8 mouse cellular contexts compared by ENCODE assay signal in genomic region chr7:35169341-35169740, GRCm38 (mm10). TPM values are rescaled to one million over a fixed set of nuclear protein-coding genes. Genes with fewer than 3 reads are reported as not detected.
DNase-seq lines count a peak whose midpoint lies in the region; ATAC-seq and TF ChIP-seq lines count a peak whose summit lies in the region.

No protein-coding gene starts in this region.

- ATAC-seq in hindbrain, postnatal 0 days = 0 out of 2 replicates have a peak, but pooled peaks have one; percentile 51
- ATAC-seq in megakaryocyte progenitor cell, adult 5-6 weeks (replicated peaks; ENCODE audit: poor library complexity) = peak; percentile 82

- H3K9ac ChIP-seq in hindbrain, postnatal 0 days (replicated peaks; ENCODE audit: low read length) = no peak overlapping the region

- 16% methylated on average over 6 of the region's 6 CpGs for WGBS in hindbrain, postnatal 0 days

- no peak overlapping the region for H3K4me3 ChIP-seq in hindbrain, postnatal 0 days (ENCODE audit: low read length)
- H3K4me3 ChIP-seq in left cerebral cortex, adult 2 months = no peak overlapping the region

- no peaks in the 10 kb centered on the region for H3K4me1 ChIP-seq in hindbrain, postnatal 0 days (ENCODE audit: insufficient read depth, low read length)

- TF ChIP-seq CTCF in hindbrain, postnatal 0 days (IDR thresholded peaks at IDR 0.05; ENCODE audit: low read depth) = peak; percentile 96
- TF ChIP-seq CTCF in left cerebral cortex, adult 2 months (IDR thresholded peaks at IDR 0.05) = peak; percentile 97

- no peaks in the 10 kb centered on the region for H3K9me3 ChIP-seq in hindbrain, postnatal 0 days (ENCODE audit: low read length)

- H3K27ac ChIP-seq in hindbrain, postnatal 0 days = no peak overlapping the region
- H3K27ac ChIP-seq in left cerebral cortex, adult 2 months = no peak overlapping the region

- no peaks in the 10 kb centered on the region for H3K27me3 ChIP-seq in hindbrain, postnatal 0 days (ENCODE audit: insufficient read depth, low read length)

- intact Hi-C loops in left cerebral cortex, adult 2 months (cut with DNase I) = loop anchor here (1.0 kb wide), 1 partner anchor 50 kb away; the partner anchor contains the start of gene Cebpa

- H3K4me2 ChIP-seq in hindbrain, postnatal 0 days (ENCODE audit: low read depth, low read length) = no peak overlapping the region

- H3K36me3 ChIP-seq in hindbrain, postnatal 0 days (ENCODE audit: insufficient read depth, low read length) = no peaks in the 10 kb centered on the region

- DNase-seq in NIH3T3 (ENCODE audit: low read depth) = peak; percentile 86
- peak; percentile 67 for DNase-seq in cerebellum, adult 11 months
- peak; percentile 87 for DNase-seq in forelimb bud, embryonic 11.5 days (ENCODE audit: low read depth, low spot score)
- DNase-seq in hindbrain, postnatal 0 days (ENCODE audit: low spot score) = peak; percentile 91
- peak; percentile 80 to 90 for DNase-seq in left cerebral cortex, adult 2 months (ENCODE audit: extremely low spot score in 1 of 2, low spot score in 2 of 2)
- peak; percentile 81 for DNase-seq in right cerebral cortex, postnatal 25 days
- peak; percentile 89 to 92 for DNase-seq in urinary bladder, postnatal 36 days (ENCODE audit: low spot score in 2 of 2)

RNA-seq across cellular contexts. Expression of gene Slc7a10, which starts 16.8 kb away (rescaled TPM):
- 62.9 and 70.2 TPM in 2 replicates for total RNA-seq in hindbrain, postnatal 0 days (2014; rRNA removed)
- polyA plus RNA-seq in hindbrain, postnatal 0 days (2015; fragmentation: Nextera tagmentation; extraction: Ambion mirVana) = 47.8 and 52.8 TPM in 2 replicates
- 10 to 100 TPM; 37.1 to 47.6 TPM for total RNA-seq in left cerebral cortex, adult 2 months (2021)
- total RNA-seq in megakaryocyte progenitor cell, adult 5-6 weeks (2015) = not detected in 2 replicates
- not detected in 2 replicates for total RNA-seq in megakaryocyte progenitor cell, adult 5-6 weeks (2017)

RNA-seq across cellular contexts. Expression of gene Lrp3, which starts 46.0 kb away (rescaled TPM):
- total RNA-seq in hindbrain, postnatal 0 days (2014; rRNA removed) = 132 and 137 TPM in 2 replicates
- 20.2 and 20.7 TPM in 2 replicates for polyA plus RNA-seq in hindbrain, postnatal 0 days (2015; fragmentation: Nextera tagmentation; extraction: Ambion mirVana)
- total RNA-seq in left cerebral cortex, adult 2 months (2021) = 10 to 100 TPM; 80.8 to 86.8 TPM
- total RNA-seq in megakaryocyte progenitor cell, adult 5-6 weeks (2015) = not detected in 2 replicates
- total RNA-seq in megakaryocyte progenitor cell, adult 5-6 weeks (2017) = not detected in 2 replicates

RNA-seq across cellular contexts. Expression of gene Cebpa, which starts 50.2 kb away (rescaled TPM):
- 8.3 and 9.8 TPM in 2 replicates for total RNA-seq in hindbrain, postnatal 0 days (2014; rRNA removed)
- polyA plus RNA-seq in hindbrain, postnatal 0 days (2015; fragmentation: Nextera tagmentation; extraction: Ambion mirVana) = 1.1 TPM in 2 replicates
- 10 to 100 TPM; 10.3 to 11.4 TPM for total RNA-seq in left cerebral cortex, adult 2 months (2021)
- total RNA-seq in megakaryocyte progenitor cell, adult 5-6 weeks (2015) = 70.5 and 75.2 TPM in 2 replicates
- total RNA-seq in megakaryocyte progenitor cell, adult 5-6 weeks (2017) = 27.2 and 29.0 TPM in 2 replicates

Comparison
In these comparisons a context has a peak if more than half of its experiments do, and no peak if none do; other contexts are left out.
1. RNA of gene Slc7a10, which starts 16.8 kb away (total RNA-seq): 62.9 to 70.2 TPM in hindbrain, postnatal 0 days and 37.1 to 47.6 TPM in left cerebral cortex, adult 2 months; not detected in megakaryocyte progenitor cell, adult 5-6 weeks; every median in the first group is over 10 times any median in the second.
2. RNA of gene Lrp3, which starts 46.0 kb away (total RNA-seq): 132 to 137 TPM in hindbrain, postnatal 0 days and 80.8 to 86.8 TPM in left cerebral cortex, adult 2 months; not detected in megakaryocyte progenitor cell, adult 5-6 weeks; every median in the first group is over 10 times any median in the second.
3. Peak in every context shown above with its lines, with median percentiles within 50 percentile points of each other: DNase-seq.